Mouse (Mus musculus) stomach, embryonic 15.5 days (tissue): ENCODE results near the gene Calml3. TPM values are rescaled to one million over a fixed set of nuclear protein-coding genes. Genes with fewer than 3 reads are reported as not detected.

ENCODE experiments used
- ATAC-seq: fragments of 200-750 bp; cut with Nextera tagmentation; 2 replicates; pipeline ENCODE4 v1.8.0; 2017; ENCODE audit warnings: low read depth, moderate number of reproducible peaks, moderate TSS enrichment; ENCODE audit not compliant: insufficient read depth, low FRiP score
- H3K27ac ChIP-seq: fragments of 300-500 bp; sonication (generic); 2 replicates; pipeline ENCODE4 v1.5.1; 2015; ENCODE audit warnings: mild to moderate bottlenecking, inconsistent platforms
- H3K27me3 ChIP-seq: fragments of 300-500 bp; sonication (generic); replicated peaks from 2 replicates; pipeline ENCODE4 v1.6.1; 2015; ENCODE audit warnings: inconsistent platforms
- H3K36me3 ChIP-seq: fragments of 300-500 bp; sonication (generic); 2 replicates; pipeline ENCODE4 v1.6.1; 2015; ENCODE audit warnings: inconsistent platforms
- H3K4me1 ChIP-seq: fragments of 300-500 bp; sonication (generic); 2 replicates; pipeline ENCODE4 v1.6.1; 2015; ENCODE audit warnings: inconsistent platforms
- H3K4me2 ChIP-seq: fragments of 300-500 bp; sonication (generic); 2 replicates; pipeline ENCODE4 v1.6.1; 2015; ENCODE audit warnings: mild to moderate bottlenecking, inconsistent platforms
- H3K4me3 ChIP-seq: fragments of 300-500 bp; sonication (generic); replicated peaks from 2 replicates; pipeline ENCODE4 v1.5.1; 2015; ENCODE audit warnings: inconsistent platforms
- H3K9ac ChIP-seq: fragments of 300-500 bp; sonication (generic); 2 replicates; pipeline ENCODE4 v1.6.1; 2015; ENCODE audit warnings: inconsistent platforms
- H3K9me3 ChIP-seq: fragments of 300-500 bp; sonication (generic); 2 replicates; pipeline ENCODE4 v1.6.1; 2016; ENCODE audit warnings: inconsistent platforms
- WGBS: fragments of 180-500 bp; shearing (Covaris S2); methylation state at CpG from one replicate; pipeline ENCODE4 v1.1.7; 2015; 5-methylcytosine and 5-hydroxymethylcytosine counted together
- polyA plus RNA-seq: library from polyadenylated mRNA; unstranded; fragments of >200 nt; fragmentation: Nextera tagmentation; extraction: Ambion mirVana; gene quantifications from 2 replicates; pipeline ENCODE4 v1.2.1, GENCODE M21; 2015

The Calml3 gene
- polyA plus RNA-seq, 1 experiment from 2014 or later: 10.9 TPM

- ATAC-seq: no peak
- Histone ChIP-seq H3K4me3 (no peak overlapping the region), H3K4me1 (no peaks in the 10 kb centered on the region), H3K4me2 (no peak overlapping the region), H3K27ac (peak overlapping the region; percentile 16; the same call in 1 of the 2 replicates), H3K27me3 (no peaks in the 10 kb centered on the region), H3K36me3 (no peaks in the 10 kb centered on the region), H3K9me3 (no peaks in the 10 kb centered on the region), H3K9ac (no peak overlapping the region)
- 81% methylated on average over 8 of the region's 8 CpGs for WGBS
Observed at GRCm38 (mm10) chr13:3779575-3780226, 24.4 kb downstream of the Calml3 start.

GRCm38 (mm10) chr13:3778591-3779364 lies 25.3 kb downstream of the Calml3 start:
- WGBS: 75% methylated on average over 4 of the region's 4 CpGs
- Histone ChIP-seq H3K4me1 (no peaks in the 10 kb centered on the region), H3K36me3 (no peaks in the 10 kb centered on the region), H3K4me2 (no peak overlapping the region), H3K9ac (no peak overlapping the region), H3K27ac (peak overlapping the region; percentile 40; the same call in 1 of the 2 replicates), H3K4me3 (no peak overlapping the region), H3K9me3 (no peaks in the 10 kb centered on the region), H3K27me3 (no peaks in the 10 kb centered on the region)
- no peak for ATAC-seq

- no peak overlapping the region for H3K4me3 ChIP-seq
- no peaks in the 10 kb centered on the region for H3K36me3 ChIP-seq
- 59% methylated on average over 5 of the region's 5 CpGs for WGBS
- H3K4me1 ChIP-seq: no peaks in the 10 kb centered on the region
- H3K27ac ChIP-seq: peak overlapping the region; percentile 40; the same call in 1 of the 2 replicates
- no peak for ATAC-seq
- no peaks in the 10 kb centered on the region for H3K9me3 ChIP-seq
- H3K4me2 ChIP-seq: no peak overlapping the region
- H3K9ac ChIP-seq: no peak overlapping the region
- H3K27me3 ChIP-seq: no peaks in the 10 kb centered on the region
Observed at GRCm38 (mm10) chr13:3777216-3777912, 26.8 kb downstream of the Calml3 start.

- no peaks in the 10 kb centered on the region for H3K27me3 ChIP-seq
- H3K4me1 ChIP-seq: no peaks in the 10 kb centered on the region
- 68% methylated on average over 4 of the region's 4 CpGs for WGBS
- no peak overlapping the region for H3K4me3 ChIP-seq
- no peak for ATAC-seq
- 0 out of 2 replicates have a peak overlapping the region, but pooled peaks have one; percentile 24 for H3K27ac ChIP-seq
- no peak overlapping the region for H3K4me2 ChIP-seq
- no peak overlapping the region for H3K9ac ChIP-seq
- H3K36me3 ChIP-seq: no peaks in the 10 kb centered on the region
- H3K9me3 ChIP-seq: no peaks in the 10 kb centered on the region
Observed at GRCm38 (mm10) chr13:3776446-3776845, 27.7 kb downstream of the Calml3 start.

- Histone ChIP-seq H3K9ac (no peak overlapping the region), H3K4me2 (no peak overlapping the region), H3K27ac (no peak overlapping the region), H3K4me1 (0 out of 2 replicates have a peak, but pooled peaks cover 5% of the 10 kb centered on the region), H3K4me3 (no peak overlapping the region), H3K9me3 (no peaks in the 10 kb centered on the region), H3K36me3 (no peaks in the 10 kb centered on the region), H3K27me3 (no peaks in the 10 kb centered on the region)
- no peak for ATAC-seq
- 85% methylated on average over 4 of the region's 4 CpGs for WGBS
Observed at GRCm38 (mm10) chr13:3774991-3775390, 29.1 kb downstream of the Calml3 start.

- Histone ChIP-seq H3K36me3 (no peaks in the 10 kb centered on the region), H3K27ac (no peak overlapping the region), H3K4me3 (no peak overlapping the region), H3K9ac (no peak overlapping the region), H3K9me3 (no peaks in the 10 kb centered on the region), H3K27me3 (no peaks in the 10 kb centered on the region), H3K4me1 (0 out of 2 replicates have a peak, but pooled peaks cover 5% of the 10 kb centered on the region), H3K4me2 (no peak overlapping the region)
- no peak for ATAC-seq
- WGBS: 84% methylated on average over 3 of the region's 3 CpGs
Observed at GRCm38 (mm10) chr13:3774280-3774679, 29.8 kb downstream of the Calml3 start.

GRCm38 (mm10) chr13:3773149-3773688 lies 30.9 kb downstream of the Calml3 start:
- H3K36me3 ChIP-seq: no peaks in the 10 kb centered on the region
- H3K9ac ChIP-seq: no peak overlapping the region
- no peak overlapping the region for H3K4me2 ChIP-seq
- H3K9me3 ChIP-seq: no peaks in the 10 kb centered on the region
- H3K4me1 ChIP-seq: 0 out of 2 replicates have a peak, but pooled peaks cover 5% of the 10 kb centered on the region
- WGBS: 82% methylated on average over 2 of the region's 2 CpGs
- no peak for ATAC-seq
- no peaks in the 10 kb centered on the region for H3K27me3 ChIP-seq
- no peak overlapping the region for H3K27ac ChIP-seq
- H3K4me3 ChIP-seq: no peak overlapping the region

- Histone ChIP-seq H3K4me3 (no peak overlapping the region), H3K36me3 (no peaks in the 10 kb centered on the region), H3K9ac (no peak overlapping the region), H3K4me1 (0 out of 2 replicates have a peak, but pooled peaks cover 5% of the 10 kb centered on the region), H3K4me2 (no peak overlapping the region), H3K27me3 (no peaks in the 10 kb centered on the region), H3K9me3 (no peaks in the 10 kb centered on the region), H3K27ac (no peak overlapping the region)
- 92% methylated on average over 5 of the region's 5 CpGs for WGBS
- ATAC-seq: no peak
Observed at GRCm38 (mm10) chr13:3771221-3771620, 32.9 kb downstream of the Calml3 start.

- ATAC-seq: peak; percentile 56
- Histone ChIP-seq H3K9me3 (no peaks in the 10 kb centered on the region), H3K27ac (peak overlapping the region; percentile 61; the same call in 1 of the 2 replicates), H3K4me3 (no peak overlapping the region), H3K4me1 (0 out of 2 replicates have a peak, but pooled peaks cover 5% of the 10 kb centered on the region), H3K4me2 (no peak overlapping the region), H3K27me3 (no peaks in the 10 kb centered on the region), H3K9ac (no peak overlapping the region), H3K36me3 (no peaks in the 10 kb centered on the region)
- 49% methylated on average over 11 of the region's 11 CpGs for WGBS
Observed at GRCm38 (mm10) chr13:3770170-3771024, 33.7 kb downstream of the Calml3 start.

GRCm38 (mm10) chr13:3769531-3769930 lies 34.6 kb downstream of the Calml3 start:
- Histone ChIP-seq H3K4me1 (0 out of 2 replicates have a peak, but pooled peaks cover 5% of the 10 kb centered on the region), H3K4me3 (no peak overlapping the region), H3K9ac (no peak overlapping the region), H3K27me3 (no peaks in the 10 kb centered on the region), H3K9me3 (no peaks in the 10 kb centered on the region), H3K4me2 (no peak overlapping the region), H3K27ac (peak overlapping the region; percentile 61; the same call in 1 of the 2 replicates), H3K36me3 (no peaks in the 10 kb centered on the region)
- 59% methylated on average over 3 of the region's 3 CpGs for WGBS
- no peak for ATAC-seq

- 61% methylated on average over 3 of the region's 3 CpGs for WGBS
- no peak overlapping the region for H3K27ac ChIP-seq
Observed at GRCm38 (mm10) chr13:3768621-3769020, 35.5 kb downstream of the Calml3 start.

More at GRCm38 (mm10) chr13:3768621-3769020, 35.5 kb downstream of the Calml3 start:
- no peak for ATAC-seq
- Histone ChIP-seq H3K4me3 (no peak overlapping the region), H3K9ac (no peak overlapping the region), H3K4me2 (no peak overlapping the region), H3K27me3 (no peaks in the 10 kb centered on the region), H3K4me1 (0 out of 2 replicates have a peak, but pooled peaks cover 5% of the 10 kb centered on the region), H3K9me3 (no peaks in the 10 kb centered on the region), H3K36me3 (no peaks in the 10 kb centered on the region)
